Mouse (Mus musculus) testis, adult 2 months (tissue): ENCODE results near the gene Trim7. TPM values are rescaled to one million over a fixed set of nuclear protein-coding genes. Genes with fewer than 3 reads are reported as not detected.

Source experiments
- H3K27ac ChIP-seq: fragments of 200-500 bp; 2 replicates; pipeline ENCODE4 v1.5.1; 2012; ENCODE audit warnings: low read depth, low read length; ENCODE audit not compliant: control insufficient read depth, insufficient read depth
- H3K27me3 ChIP-seq: fragments of 200-500 bp; 2 replicates; pipeline ENCODE4 v1.6.1; 2012; ENCODE audit warnings: mild to moderate bottlenecking, low read length, moderate library complexity; ENCODE audit not compliant: control insufficient read depth, insufficient read depth
- H3K36me3 ChIP-seq: fragments of 200-500 bp; 2 replicates; pipeline ENCODE4 v1.6.1; 2012; ENCODE audit warnings: mild to moderate bottlenecking, low read length; ENCODE audit not compliant: control insufficient read depth, insufficient read depth
- H3K4me1 ChIP-seq: fragments of 200-500 bp; 2 replicates; pipeline ENCODE4 v1.6.1; 2012; ENCODE audit warnings: low read length; ENCODE audit not compliant: control insufficient read depth, insufficient read depth
- H3K4me3 ChIP-seq: fragments of 200-500 bp; 2 replicates; pipeline ENCODE4 v1.5.1; 2012; ENCODE audit warnings: low read depth, mild to moderate bottlenecking, low read length, moderate library complexity, mixed read lengths; ENCODE audit not compliant: control insufficient read depth
- CTCF ChIP-seq: fragments of 200-500 bp; IDR thresholded peaks from 2 replicates; pipeline ENCODE4 v1.5.1; 2012; ENCODE audit warnings: low read depth, mild to moderate bottlenecking, inconsistent platforms, low read length, moderate library complexity; ENCODE audit not compliant: control insufficient read depth, insufficient read depth, insufficient replicate concordance
- POLR2A ChIP-seq: fragments of 200-500 bp; IDR thresholded peaks from 2 replicates; pipeline ENCODE4 v1.6.1; 2012; ENCODE audit warnings: low read depth, mild to moderate bottlenecking, inconsistent platforms, low read length, moderate library complexity; ENCODE audit not compliant: control insufficient read depth
- polyA plus RNA-seq: library from polyadenylated mRNA; depleted of rRNA; stranded (reverse); fragments of >200 nt; gene quantifications from 2 replicates; pipeline ENCODE4 v1.2.3, GENCODE M21; 2012

The Trim7 gene
- polyA plus RNA-seq, 1 experiment = 18.3 TPM

DNA sequence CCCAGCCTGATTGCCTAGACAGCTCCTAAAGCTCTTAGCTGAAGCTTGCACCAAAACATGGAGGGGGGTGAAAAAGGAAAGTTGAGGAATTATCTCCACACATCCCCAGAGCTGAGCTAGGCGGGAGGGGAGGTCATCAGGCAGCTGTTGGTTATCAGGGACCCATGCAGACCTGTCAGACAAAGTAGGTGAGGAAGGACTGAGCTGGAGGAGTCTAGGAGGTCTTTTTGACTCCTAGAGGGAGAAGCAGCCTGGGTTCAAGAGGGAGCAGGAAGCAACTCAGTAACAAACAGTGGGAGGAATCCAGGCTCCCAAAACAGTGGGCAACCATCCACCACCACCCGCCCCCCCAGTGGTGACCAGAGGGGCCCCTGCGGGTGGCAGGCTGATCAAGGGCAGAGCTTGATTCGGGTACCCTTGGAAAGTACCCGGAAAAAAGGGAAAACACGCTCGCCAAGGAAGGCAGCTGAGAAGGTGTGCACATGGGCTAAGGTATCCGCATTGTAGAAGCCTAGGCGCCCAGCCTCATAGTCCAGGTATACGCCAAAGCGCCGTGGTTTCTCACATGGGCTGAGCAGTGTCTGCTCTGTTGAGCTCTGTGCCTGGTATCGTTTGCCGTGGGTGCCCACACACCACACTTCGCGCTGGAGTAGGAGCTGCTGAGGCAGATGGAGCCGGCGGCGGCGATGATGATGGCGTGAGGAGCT is 18.9 kb upstream of the Trim7 start:
- Histone ChIP-seq H3K36me3 (peaks cover 6% of the 10 kb centered on the region), H3K4me1 (no peaks in the 10 kb centered on the region; the same call in 1 of the 2 replicates), H3K27me3 (no peaks in the 10 kb centered on the region), H3K4me3 (no peak overlapping the region), H3K27ac (no peak overlapping the region)
- TF ChIP-seq POLR2A (no peak; the same call in 1 of the 2 replicates), CTCF (no peak)

DNA sequence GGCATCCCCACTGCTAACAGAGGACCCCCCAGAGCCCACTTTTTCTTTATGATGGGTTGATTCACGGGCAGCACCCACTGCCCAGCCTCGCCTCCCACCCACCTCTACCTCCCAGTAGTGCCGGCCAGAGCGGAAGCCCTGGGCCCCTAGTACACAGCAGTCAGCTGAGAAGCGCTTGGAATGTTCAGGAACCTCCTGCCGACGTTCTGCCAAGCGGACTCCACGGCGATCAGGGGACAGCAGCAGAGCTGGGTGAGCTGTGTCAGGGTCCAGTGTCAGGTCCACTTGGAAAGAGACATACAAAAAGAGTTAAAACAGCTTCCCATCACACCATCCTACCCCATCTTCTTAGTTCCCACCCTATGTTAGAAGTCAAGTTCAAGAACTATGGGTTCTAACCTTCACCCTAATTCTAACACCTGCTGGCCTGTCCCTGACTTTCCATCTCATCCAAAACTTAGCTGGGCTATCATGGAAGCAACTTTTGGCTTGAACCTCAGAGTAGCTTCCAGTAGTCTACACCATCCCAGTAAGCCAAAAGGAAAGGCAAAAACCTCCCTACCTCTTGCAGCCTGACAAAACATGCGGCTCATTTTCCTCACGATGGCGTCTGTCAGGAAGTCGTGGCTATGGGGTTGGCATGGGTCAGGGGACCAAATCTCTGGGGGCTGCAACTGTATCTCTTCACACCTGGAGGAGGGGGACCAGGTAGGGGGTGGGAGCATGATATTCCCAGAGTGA is 18.2 kb upstream of the Trim7 start:
- no peak overlapping the region for H3K27ac ChIP-seq
- no peak overlapping the region for H3K4me3 ChIP-seq
- TF ChIP-seq POLR2A (no peak), CTCF (no peak)
- no peaks in the 10 kb centered on the region for H3K27me3 ChIP-seq
- H3K36me3 ChIP-seq = peaks cover 6% of the 10 kb centered on the region
- no peaks in the 10 kb centered on the region; the same call in 1 of the 2 replicates for H3K4me1 ChIP-seq

DNA sequence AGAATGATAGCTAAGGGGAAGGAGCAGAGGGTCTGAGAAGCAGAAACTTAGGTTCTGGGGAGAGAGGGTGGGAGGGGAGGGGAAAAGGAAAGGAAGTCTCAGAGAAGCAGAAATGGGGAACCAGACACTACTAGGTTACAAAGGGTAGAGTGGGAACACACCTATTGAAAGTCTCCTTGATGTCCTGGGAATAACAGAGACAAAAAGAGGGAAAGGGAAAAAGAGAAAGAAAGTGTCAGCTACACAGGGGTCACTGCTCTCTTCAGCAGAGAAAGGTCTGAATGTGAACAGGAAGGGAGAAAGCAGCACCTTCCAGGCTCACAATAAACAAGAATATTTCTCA is 17.7 kb upstream of the Trim7 start:
- Histone ChIP-seq H3K27me3 (no peaks in the 10 kb centered on the region), H3K36me3 (peaks cover 6% of the 10 kb centered on the region), H3K27ac (no peak overlapping the region), H3K4me3 (no peak overlapping the region), H3K4me1 (no peaks in the 10 kb centered on the region; the same call in 1 of the 2 replicates)
- TF ChIP-seq POLR2A (no peak), CTCF (no peak)

DNA sequence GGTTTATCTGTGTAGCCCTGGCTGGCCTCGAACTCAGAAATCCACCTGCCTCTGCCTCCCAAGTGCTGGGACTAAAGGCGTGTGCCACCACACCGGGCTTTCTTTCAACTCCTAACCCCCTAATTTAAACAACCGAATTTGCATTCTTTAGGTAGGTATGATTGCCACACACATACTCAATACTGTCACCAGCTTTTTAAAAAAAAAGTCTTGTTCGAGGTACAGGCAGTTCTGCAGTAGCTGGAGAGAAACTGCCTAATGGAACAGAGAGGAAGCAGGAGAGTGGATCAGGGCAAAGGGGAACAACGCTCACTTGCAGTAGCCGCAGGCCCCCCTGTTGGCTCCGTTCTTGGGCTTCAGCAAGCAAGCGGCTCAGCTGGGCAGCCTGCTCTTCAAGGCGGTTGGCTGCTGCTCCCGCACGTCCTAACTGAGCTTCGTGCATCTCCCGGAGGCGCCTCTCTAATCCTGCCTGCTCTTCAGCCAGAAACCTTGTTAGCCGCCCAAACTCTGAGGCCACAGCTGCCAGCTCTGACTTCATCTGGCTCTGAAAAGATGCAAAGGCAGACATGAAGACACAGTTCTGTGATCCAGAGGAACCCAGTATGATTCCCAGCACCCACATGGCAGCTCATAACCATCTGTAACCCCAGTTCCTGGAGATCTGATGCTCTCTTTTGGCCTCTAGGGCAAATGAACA is 17.1 kb upstream of the Trim7 start:
- Histone ChIP-seq H3K27me3 (no peaks in the 10 kb centered on the region), H3K4me1 (no peaks in the 10 kb centered on the region; the same call in 1 of the 2 replicates), H3K27ac (no peak overlapping the region), H3K36me3 (peaks cover 6% of the 10 kb centered on the region), H3K4me3 (no peak overlapping the region)
- TF ChIP-seq POLR2A (no peak), CTCF (no peak)

GRCm38 (mm10) chr11:48809434-48809830 is 16.5 kb upstream of the Trim7 start:
- Histone ChIP-seq H3K27ac (no peak overlapping the region; the same call in 1 of the 2 replicates), H3K27me3 (no peaks in the 10 kb centered on the region)

GRCm38 (mm10) chr11:48810142-48810541 is 15.8 kb upstream of the Trim7 start:
- Histone ChIP-seq H3K27ac (no peak overlapping the region), H3K4me3 (no peak overlapping the region), H3K4me1 (no peaks in the 10 kb centered on the region; the same call in 1 of the 2 replicates), H3K27me3 (no peaks in the 10 kb centered on the region), H3K36me3 (peaks cover 5% of the 10 kb centered on the region)
- TF ChIP-seq POLR2A (no peak), CTCF (no peak)

More at GRCm38 (mm10) chr11:48809434-48809830, 16.5 kb upstream of the Trim7 start:
- no peaks in the 10 kb centered on the region; the same call in 1 of the 2 replicates for H3K4me1 ChIP-seq
- H3K4me3 ChIP-seq = no peak overlapping the region
- TF ChIP-seq CTCF (no peak), POLR2A (no peak)
- peaks cover 5% of the 10 kb centered on the region for H3K36me3 ChIP-seq

GRCm38 (mm10) chr11:48813782-48814181 is 12.2 kb upstream of the Trim7 start:
- peak overlapping the region; percentile 24; the same call in 1 of the 2 replicates for H3K4me3 ChIP-seq
- H3K27ac ChIP-seq = no peak overlapping the region
- H3K4me1 ChIP-seq = peaks cover 2% of the 10 kb centered on the region; the same call in 1 of the 2 replicates
- no peaks in the 10 kb centered on the region for H3K27me3 ChIP-seq
- H3K36me3 ChIP-seq = peaks cover 3% of the 10 kb centered on the region; the same call in 1 of the 2 replicates
- no peak for TF ChIP-seq POLR2A
- no peak for TF ChIP-seq CTCF
